Mouse (Mus musculus) kidney, adult 2 months (tissue): ENCODE results near the gene Gcgr. TPM values are rescaled to one million over a fixed set of nuclear protein-coding genes. Genes with fewer than 3 reads are reported as not detected.

Experiments
- DNase-seq: peaks from one replicate; pipeline ENCODE4 v3.0.0; 2021
- H3K27ac ChIP-seq: fragments of 200-500 bp; 2 replicates; pipeline ENCODE4 v1.5.1; 2012; ENCODE audit warnings: low read depth, low read length, control low read depth, inconsistent platforms; ENCODE audit not compliant: insufficient read depth
- H3K27me3 ChIP-seq: fragments of 200-500 bp; replicated peaks from 2 replicates; pipeline ENCODE4 v1.6.1; 2012; ENCODE audit warnings: mild to moderate bottlenecking, moderate library complexity, low read length, inconsistent platforms; ENCODE audit not compliant: control insufficient read depth, insufficient read depth
- H3K36me3 ChIP-seq: fragments of 200-500 bp; 2 replicates; pipeline ENCODE4 v1.6.1; 2012; ENCODE audit warnings: mild to moderate bottlenecking, moderate library complexity, low read length, inconsistent platforms; ENCODE audit not compliant: control insufficient read depth, insufficient read depth
- H3K4me1 ChIP-seq: fragments of 200-500 bp; 2 replicates; pipeline ENCODE4 v1.6.1; 2011; ENCODE audit warnings: low read length; ENCODE audit not compliant: control insufficient read depth, insufficient read depth
- H3K4me3 ChIP-seq: fragments of 200-500 bp; 2 replicates; pipeline ENCODE4 v1.5.1; 2011; ENCODE audit warnings: mild to moderate bottlenecking, low read depth, low read length, control low read depth; ENCODE audit not compliant: insufficient read depth
- CTCF ChIP-seq: fragments of 200-500 bp; conservative IDR thresholded peaks from 2 replicates; pipeline ENCODE4 v1.5.1; 2011; ENCODE audit warnings: low read depth, mild to moderate bottlenecking, control low read depth, low read length, moderate library complexity, mixed read lengths; ENCODE audit not compliant: insufficient read depth, insufficient read length
- POLR2A ChIP-seq: fragments of 200-500 bp; IDR thresholded peaks from one replicate; pipeline ENCODE4 v1.6.1; 2011; ENCODE audit warnings: low read depth, low read length, control low read depth
- WGBS: fragments of 180-500 bp; shearing (Covaris S2); methylation state at CpG from one replicate; pipeline ENCODE4 v1.1.7; 2018; 5-methylcytosine and 5-hydroxymethylcytosine counted together
- polyA plus RNA-seq: library from polyadenylated mRNA; depleted of rRNA; stranded (reverse); fragments of >200 nt; gene quantifications from 2 replicates; pipeline ENCODE4 v1.2.3, GENCODE M21; 2012

Gcgr gene
- polyA plus RNA-seq, 1 experiment, result 52.8 TPM

DNA sequence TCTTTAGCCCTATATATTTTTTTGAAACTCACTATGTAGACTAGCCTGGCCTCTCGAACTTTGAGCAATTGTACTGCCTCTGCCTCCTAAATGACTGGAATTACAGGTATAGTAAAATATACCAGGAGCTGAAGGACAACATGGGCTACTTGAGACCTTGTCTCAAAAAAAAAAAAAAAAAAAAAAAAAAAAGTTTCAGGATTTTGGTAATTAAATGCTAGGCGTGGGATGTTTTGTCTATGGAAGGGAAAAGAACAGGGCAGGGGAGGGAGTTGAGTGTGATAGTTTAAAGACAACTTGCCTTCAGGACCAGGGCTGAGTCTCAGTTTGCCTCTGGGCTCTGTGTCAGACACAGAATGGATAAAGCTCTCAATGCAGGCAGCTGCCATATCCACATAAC, 44.5 kb downstream of the Gcgr start:
- Histone ChIP-seq H3K4me3 (no peak overlapping the region), H3K27me3 (no peaks in the 10 kb centered on the region), H3K36me3 (peaks cover 3% of the 10 kb centered on the region), H3K27ac (no peak overlapping the region), H3K4me1 (peaks cover 40% of the 10 kb centered on the region)
- WGBS, result 87% methylated on average over 2 of the region's 2 CpGs
- TF ChIP-seq POLR2A (no peak), CTCF (no peak)
- DNase-seq, result no peak

DNA sequence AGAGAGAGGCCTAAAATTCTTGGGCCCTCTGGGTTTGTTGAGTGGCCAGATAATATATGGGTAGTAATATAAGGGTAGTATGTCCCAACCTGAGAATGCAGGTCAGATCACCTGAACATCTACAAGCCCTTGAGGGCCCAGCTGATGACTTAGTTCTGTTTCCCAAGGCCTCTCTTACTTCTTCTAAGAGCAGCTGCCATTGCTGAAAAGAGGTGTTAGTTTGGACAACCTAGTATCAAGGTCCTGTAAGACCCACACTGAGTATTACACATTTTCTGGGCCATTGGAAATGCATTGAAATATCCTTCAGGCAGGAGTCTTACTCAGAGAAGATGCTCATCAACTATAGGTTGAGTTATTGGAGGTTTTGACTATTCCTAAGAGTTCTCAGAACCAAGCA, 45.4 kb downstream of the Gcgr start:
- TF ChIP-seq CTCF, result no peak
- no peak for TF ChIP-seq POLR2A
- peaks cover 45% of the 10 kb centered on the region for H3K4me1 ChIP-seq
- no peak for DNase-seq
- no peaks in the 10 kb centered on the region for H3K27me3 ChIP-seq
- no peak overlapping the region for H3K4me3 ChIP-seq
- H3K36me3 ChIP-seq, result peaks cover 3% of the 10 kb centered on the region
- H3K27ac ChIP-seq, result peak overlapping the region; percentile 85

DNA sequence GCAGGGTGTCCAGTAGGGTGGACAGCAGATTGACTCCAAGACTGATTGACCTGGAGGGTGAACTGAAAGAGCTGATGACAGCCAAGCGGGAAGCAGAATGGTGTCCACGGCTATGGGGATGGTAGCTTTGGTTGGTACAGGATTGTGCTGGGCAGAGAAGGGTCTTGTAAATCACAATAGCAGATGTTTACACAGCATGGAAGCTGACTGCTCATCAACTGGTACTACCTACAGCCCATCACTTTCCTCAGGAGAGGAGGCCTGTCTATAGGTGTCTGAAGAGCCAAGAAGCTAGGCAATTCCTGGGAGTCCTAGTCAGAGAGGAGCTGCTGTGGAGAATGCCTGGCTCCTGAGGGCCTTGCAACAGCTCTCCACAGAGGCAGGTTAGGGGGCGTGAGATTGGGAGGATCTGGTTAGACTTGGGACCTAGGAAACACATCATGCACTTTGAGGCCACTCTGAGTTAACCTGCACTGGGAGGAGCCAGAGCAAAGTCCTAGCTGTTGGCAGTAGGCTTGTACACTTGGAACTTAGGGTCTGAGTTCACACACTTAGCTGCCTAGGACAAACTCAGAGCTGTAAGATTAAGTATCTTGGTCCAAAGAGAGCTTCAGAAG, 46.0 kb downstream of the Gcgr start:
- no peaks in the 10 kb centered on the region for H3K27me3 ChIP-seq
- H3K36me3 ChIP-seq, result peaks cover 3% of the 10 kb centered on the region
- H3K4me1 ChIP-seq, result peaks cover 44% of the 10 kb centered on the region
- WGBS, result 62% methylated on average over 3 of the region's 3 CpGs
- TF ChIP-seq CTCF (no peak), POLR2A (peak; percentile 30)
- DNase-seq, result peak; percentile 94
- no peak overlapping the region for H3K4me3 ChIP-seq
- H3K27ac ChIP-seq, result peak overlapping the region; percentile 92

DNA sequence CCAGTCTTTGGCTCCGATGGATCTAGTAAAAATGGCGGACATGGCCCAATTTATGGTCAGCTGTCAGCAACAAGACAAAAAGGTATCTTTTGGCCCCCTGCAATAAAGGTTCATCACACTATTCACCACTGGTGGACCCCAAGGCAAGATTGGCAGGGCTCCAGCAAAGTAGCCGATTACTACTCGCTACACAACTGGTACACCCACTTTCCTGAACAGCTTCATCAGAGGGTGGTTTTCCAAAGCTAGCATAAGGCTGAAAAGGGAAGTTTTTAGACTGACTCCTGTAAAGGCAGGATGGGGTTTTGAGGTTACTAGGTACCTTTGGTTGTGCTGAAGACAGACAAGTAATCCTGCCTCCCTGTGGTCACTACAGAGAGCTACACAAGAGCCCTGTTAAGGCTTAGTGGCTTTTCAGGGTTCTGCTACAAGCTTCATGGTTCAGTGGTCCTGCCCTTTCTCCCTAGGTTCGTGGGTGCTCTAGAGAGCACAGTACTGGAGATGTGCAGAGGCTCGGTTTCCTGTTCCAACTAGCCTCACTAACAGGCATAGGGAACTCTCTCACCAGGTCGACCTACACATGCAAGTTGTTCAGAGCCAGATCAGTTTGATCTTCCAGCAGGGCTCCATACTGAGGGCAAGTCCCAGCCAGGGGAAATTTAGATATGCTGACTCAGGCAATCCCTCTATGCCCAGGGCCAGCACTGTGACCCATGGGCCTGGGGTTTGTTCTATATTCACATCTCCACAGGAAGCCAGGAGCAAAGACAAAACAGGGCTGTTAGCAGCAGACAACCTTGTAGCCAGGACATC, 46.9 kb downstream of the Gcgr start:
- WGBS, result 49% methylated on average over 7 of the region's 7 CpGs
- Histone ChIP-seq H3K27ac (peak overlapping the region; percentile 92), H3K36me3 (peaks cover 3% of the 10 kb centered on the region), H3K27me3 (no peaks in the 10 kb centered on the region), H3K4me1 (peaks cover 38% of the 10 kb centered on the region), H3K4me3 (peak overlapping the region; percentile 22)
- no peak for TF ChIP-seq POLR2A
- peak; percentile 49; the same call in 1 of the 2 replicates for TF ChIP-seq CTCF
- DNase-seq, result peak; percentile 82

DNA sequence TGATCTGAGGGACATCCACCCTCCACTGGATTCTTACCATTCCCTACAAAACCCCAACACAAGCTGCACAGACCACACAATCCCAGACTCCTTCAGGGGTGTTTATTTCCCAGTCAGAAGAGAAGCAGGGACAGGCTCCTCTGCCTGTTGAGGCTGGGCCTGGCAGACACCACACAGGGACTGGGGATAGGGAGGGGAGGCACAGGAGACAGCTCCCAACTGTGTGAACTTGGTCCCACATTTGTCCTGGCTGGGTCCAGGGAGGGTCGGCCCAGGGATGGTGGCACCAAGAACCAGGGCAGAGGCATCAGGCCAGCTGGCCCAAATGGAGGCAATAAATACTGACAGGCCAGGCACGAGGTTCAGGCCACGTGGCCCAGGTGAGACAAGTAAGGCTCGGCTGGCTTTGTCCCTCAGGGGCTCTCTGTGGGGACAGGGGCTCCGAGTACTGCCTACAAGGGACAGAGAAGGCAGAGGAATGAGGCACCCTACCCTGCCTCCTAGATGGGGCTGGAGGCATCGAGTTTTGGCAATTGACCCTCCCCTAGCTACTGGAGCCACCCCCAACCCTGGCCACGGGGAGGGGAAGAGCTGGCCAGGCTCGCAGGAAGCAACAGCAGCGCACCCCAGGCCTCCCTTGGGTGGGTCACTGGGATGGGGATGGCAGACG, 47.7 kb downstream of the Gcgr start:
- peaks cover 3% of the 10 kb centered on the region for H3K36me3 ChIP-seq
- H3K4me1 ChIP-seq, result peaks cover 38% of the 10 kb centered on the region
- TF ChIP-seq POLR2A (no peak), CTCF (no peak)
- H3K27me3 ChIP-seq, result no peaks in the 10 kb centered on the region
- no peak overlapping the region for H3K4me3 ChIP-seq
- H3K27ac ChIP-seq, result peak overlapping the region; percentile 61
- DNase-seq, result peak; percentile 75
- 45% methylated on average over 10 of the region's 10 CpGs for WGBS

DNA sequence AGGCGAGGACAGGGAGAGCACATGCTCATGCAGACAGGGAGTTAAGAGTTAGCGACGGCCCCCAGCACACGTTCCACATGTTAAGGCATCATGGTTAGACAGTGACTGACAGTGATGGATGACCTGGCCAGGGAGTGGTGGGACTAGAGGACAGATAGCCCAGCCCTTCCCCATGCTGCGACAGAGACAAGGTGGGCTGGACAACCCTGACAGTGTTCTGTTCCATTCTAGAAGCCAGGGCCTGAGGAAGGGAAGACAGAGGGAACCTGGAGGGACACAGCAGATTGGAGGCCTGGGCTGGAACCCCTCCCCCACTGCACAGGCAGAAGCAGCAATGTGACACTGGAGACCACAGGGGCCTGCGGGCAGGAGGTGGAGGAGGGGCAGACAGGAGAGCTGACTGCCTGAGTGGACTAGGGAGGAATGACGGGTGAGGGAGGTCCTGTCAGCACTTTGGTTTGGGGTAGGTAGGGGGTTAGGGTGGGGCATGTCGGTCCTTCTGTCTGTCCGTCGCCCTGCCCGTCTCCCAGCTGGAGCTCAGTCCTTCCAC, 48.3 kb downstream of the Gcgr start:
- TF ChIP-seq POLR2A (no peak), CTCF (no peak)
- H3K4me3 ChIP-seq, result no peak overlapping the region
- WGBS, result 65% methylated on average over 11 of the region's 11 CpGs
- H3K27ac ChIP-seq, result peak overlapping the region; percentile 61
- H3K27me3 ChIP-seq, result no peaks in the 10 kb centered on the region
- H3K36me3 ChIP-seq, result peaks cover 3% of the 10 kb centered on the region
- peak; percentile 27 for DNase-seq
- peaks cover 38% of the 10 kb centered on the region for H3K4me1 ChIP-seq
